Mouse (Mus musculus) embryonic facial prominence, embryonic 12.5 days (tissue): ENCODE measurements around the gene Slc35g1. TPM values are rescaled to one million over a fixed set of nuclear protein-coding genes. Genes with fewer than 3 reads are reported as not detected.

Source experiments
- ATAC-seq: fragments of 200-750 bp; cut with Nextera tagmentation; 2 replicates; pipeline ENCODE4 v1.8.0; 2017; ENCODE audit not compliant: insufficient number of reproducible peaks, insufficient read depth, low FRiP score, low TSS enrichment
- H3K27ac ChIP-seq: fragments of 300-500 bp; sonication (generic); 2 replicates; pipeline ENCODE4 v1.5.1; 2016; ENCODE audit warnings: mild to moderate bottlenecking
- H3K27me3 ChIP-seq: fragments of 300-500 bp; sonication (generic); 2 replicates; pipeline ENCODE4 v1.6.1; 2016; ENCODE audit warnings: mild to moderate bottlenecking, moderate library complexity
- H3K36me3 ChIP-seq: fragments of 300-500 bp; sonication (generic); 2 replicates; pipeline ENCODE4 v1.6.1; 2016; ENCODE audit warnings: mild to moderate bottlenecking
- H3K4me1 ChIP-seq: fragments of 300-500 bp; sonication (generic); 2 replicates; pipeline ENCODE4 v1.6.1; 2016
- H3K4me2 ChIP-seq: fragments of 300-500 bp; sonication (generic); replicated peaks from 2 replicates; pipeline ENCODE4 v1.6.1; 2016; ENCODE audit warnings: mild to moderate bottlenecking, moderate library complexity
- H3K4me3 ChIP-seq: fragments of 300-500 bp; sonication (generic); 2 replicates; pipeline ENCODE4 v1.5.1; 2016; ENCODE audit warnings: mild to moderate bottlenecking
- H3K9ac ChIP-seq: fragments of 300-500 bp; sonication (generic); 2 replicates; pipeline ENCODE4 v1.6.1; 2016; ENCODE audit warnings: mild to moderate bottlenecking, moderate library complexity
- H3K9me3 ChIP-seq: fragments of 300-500 bp; sonication (generic); 2 replicates; pipeline ENCODE4 v1.6.1; 2016; ENCODE audit warnings: mild to moderate bottlenecking, moderate library complexity
- WGBS: fragments of 180-500 bp; shearing (Covaris S2); methylation state at CpG from one replicate; pipeline ENCODE4 v1.1.7; 2016; 5-methylcytosine and 5-hydroxymethylcytosine counted together
- polyA plus RNA-seq: library from polyadenylated mRNA; unstranded; fragments of >200 nt; fragmentation: Nextera tagmentation; extraction: Ambion mirVana; gene quantifications from 2 replicates; pipeline ENCODE4 v1.2.1, GENCODE M21; 2016

The Slc35g1 gene
- polyA plus RNA-seq, 1 experiment from 2014 or later: 3.6 TPM

DNA sequence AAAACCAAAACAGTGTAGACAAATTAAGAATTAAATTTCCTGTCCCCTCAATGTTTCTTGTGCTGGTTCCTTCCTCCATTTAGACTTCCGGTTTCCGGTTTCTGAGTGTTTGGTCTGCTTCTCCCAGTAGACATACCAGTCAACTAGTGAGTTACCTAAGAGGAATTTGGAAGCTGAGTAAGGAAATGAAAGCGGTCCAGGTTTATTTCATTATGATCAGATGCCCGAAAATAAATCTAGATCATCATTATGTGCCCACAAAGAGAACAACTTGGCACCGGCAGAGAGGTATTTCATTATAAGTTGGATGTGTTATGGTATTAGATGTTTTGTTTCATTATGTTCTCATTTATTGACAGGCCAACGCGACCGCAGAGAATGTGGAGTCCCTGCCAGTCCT lies 34.7 kb downstream of the Slc35g1 start:
- no peak for ATAC-seq
- no peaks in the 10 kb centered on the region for H3K36me3 ChIP-seq
- WGBS: 87% methylated on average over 8 of the region's 8 CpGs

DNA sequence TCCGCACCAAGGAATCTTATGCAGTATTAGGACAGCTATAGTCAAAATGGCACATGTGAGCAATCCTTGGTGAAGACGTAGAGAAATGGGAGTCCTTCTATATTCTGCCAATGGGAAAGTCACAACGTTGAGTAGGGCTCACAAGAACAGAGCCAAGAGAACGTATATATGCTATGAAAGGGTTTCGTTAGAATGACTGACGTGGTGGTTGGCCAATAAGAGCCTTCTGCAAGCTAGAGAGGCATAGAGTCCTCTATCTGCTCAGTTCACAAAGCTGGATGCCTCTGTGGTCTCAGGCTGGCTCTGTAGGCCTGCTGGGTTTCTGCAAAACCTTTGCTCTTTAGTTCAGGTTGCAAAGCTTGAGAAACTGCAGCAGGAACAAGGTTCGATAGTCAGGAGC lies 35.5 kb downstream of the Slc35g1 start:
- Histone ChIP-seq H3K27ac (no peak overlapping the region), H3K4me3 (no peak overlapping the region), H3K36me3 (no peaks in the 10 kb centered on the region), H3K4me2 (no peak overlapping the region), H3K27me3 (no peaks in the 10 kb centered on the region), H3K9ac (no peak overlapping the region), H3K4me1 (no peaks in the 10 kb centered on the region), H3K9me3 (0 out of 2 replicates have a peak, but pooled peaks cover 4% of the 10 kb centered on the region)
- WGBS: 74% methylated on average over 7 of the region's 7 CpGs
- ATAC-seq: no peak

More for the DNA sequence above, 34.7 kb downstream of the Slc35g1 start:
- H3K27me3 ChIP-seq: no peaks in the 10 kb centered on the region
- H3K9me3 ChIP-seq: no peaks in the 10 kb centered on the region
- no peak overlapping the region for H3K9ac ChIP-seq
- H3K4me3 ChIP-seq: no peak overlapping the region
- no peak overlapping the region for H3K27ac ChIP-seq
- H3K4me1 ChIP-seq: no peaks in the 10 kb centered on the region
- H3K4me2 ChIP-seq: no peak overlapping the region

DNA sequence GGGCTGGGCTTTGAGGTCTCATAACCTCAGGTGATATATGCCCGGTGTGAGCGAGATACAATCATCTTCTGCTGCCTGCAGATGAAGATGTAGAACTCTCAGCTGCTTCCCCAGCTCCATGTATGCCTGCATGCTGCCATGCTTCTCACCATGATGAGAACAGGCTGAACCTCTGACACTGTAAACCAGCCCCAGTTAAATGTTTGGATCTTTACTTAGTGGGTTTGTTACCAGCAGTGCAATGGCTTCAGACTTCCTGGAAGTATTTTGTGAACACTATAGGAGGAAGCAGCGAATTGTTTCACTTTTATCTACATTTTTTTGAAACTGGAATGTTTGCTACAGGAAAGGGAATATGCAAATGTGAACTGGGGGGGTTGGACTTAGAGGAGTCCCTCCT lies 36.2 kb downstream of the Slc35g1 start:
- Histone ChIP-seq H3K27ac (no peak overlapping the region), H3K4me2 (no peak overlapping the region), H3K9me3 (0 out of 2 replicates have a peak, but pooled peaks cover 4% of the 10 kb centered on the region), H3K9ac (no peak overlapping the region), H3K36me3 (no peaks in the 10 kb centered on the region), H3K4me1 (no peaks in the 10 kb centered on the region), H3K4me3 (no peak overlapping the region), H3K27me3 (no peaks in the 10 kb centered on the region)
- 90% methylated on average over 3 of the region's 3 CpGs for WGBS
- ATAC-seq: no peak

GRCm38 (mm10) chr19:38433381-38433780 lies 37.6 kb downstream of the Slc35g1 start:
- WGBS: 90% methylated on average over 2 of the region's 2 CpGs
- H3K4me2 ChIP-seq: no peak overlapping the region
- no peak overlapping the region for H3K27ac ChIP-seq
- H3K9ac ChIP-seq: no peak overlapping the region
- no peaks in the 10 kb centered on the region for H3K4me1 ChIP-seq
- H3K9me3 ChIP-seq: 0 out of 2 replicates have a peak, but pooled peaks cover 4% of the 10 kb centered on the region
- ATAC-seq: no peak
- no peak overlapping the region for H3K4me3 ChIP-seq
- no peaks in the 10 kb centered on the region for H3K36me3 ChIP-seq
- no peaks in the 10 kb centered on the region for H3K27me3 ChIP-seq

DNA sequence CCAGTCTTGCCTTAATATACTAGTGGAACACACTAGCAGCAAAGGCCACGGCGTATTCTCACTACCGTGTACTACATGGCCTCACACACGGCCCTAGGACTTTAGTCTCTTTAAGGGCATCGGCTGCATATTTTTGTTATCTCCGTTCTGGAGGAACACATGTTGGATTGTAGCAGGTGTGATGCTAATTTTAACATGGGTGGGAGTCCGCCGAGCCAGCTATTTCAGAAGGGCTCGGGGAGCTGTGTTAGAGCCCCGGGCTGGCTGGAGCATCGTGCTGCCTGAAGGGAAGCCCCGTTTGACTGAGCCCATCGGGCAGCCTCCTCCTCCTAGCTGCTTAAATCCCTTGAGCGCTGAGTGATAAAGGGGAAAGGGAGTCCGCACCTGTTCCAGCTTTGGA lies 39.4 kb downstream of the Slc35g1 start:
- 93% methylated on average over 15 of the region's 15 CpGs for WGBS
- no peak overlapping the region for H3K4me3 ChIP-seq
- no peaks in the 10 kb centered on the region for H3K36me3 ChIP-seq
- no peak overlapping the region for H3K4me2 ChIP-seq
- H3K27ac ChIP-seq: no peak overlapping the region
- H3K9me3 ChIP-seq: 0 out of 2 replicates have a peak, but pooled peaks cover 4% of the 10 kb centered on the region
- no peak for ATAC-seq
- H3K27me3 ChIP-seq: no peaks in the 10 kb centered on the region
- no peaks in the 10 kb centered on the region for H3K4me1 ChIP-seq
- no peak overlapping the region for H3K9ac ChIP-seq

DNA sequence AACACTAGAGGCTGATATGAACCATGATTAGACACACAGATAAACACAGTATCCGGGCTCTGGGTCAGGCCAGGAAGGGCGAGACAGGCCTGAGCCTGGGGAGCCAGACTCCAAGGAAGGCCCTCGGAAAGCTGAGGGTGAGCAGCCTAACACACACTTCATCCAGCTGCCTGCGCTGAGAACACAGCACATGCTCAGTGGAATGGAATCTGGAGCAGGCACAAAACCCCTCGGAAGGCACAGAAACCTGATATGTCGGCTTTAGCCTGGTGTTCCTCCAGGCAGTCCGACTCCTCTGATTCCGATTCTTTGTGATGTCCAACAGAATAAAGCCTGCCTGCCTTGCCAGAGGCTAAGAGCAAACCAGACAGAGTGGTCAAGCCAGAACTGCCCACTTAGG lies 46.1 kb downstream of the Slc35g1 start:
- Histone ChIP-seq H3K27ac (no peak overlapping the region), H3K27me3 (no peaks in the 10 kb centered on the region), H3K9ac (no peak overlapping the region), H3K9me3 (no peaks in the 10 kb centered on the region), H3K4me1 (no peaks in the 10 kb centered on the region), H3K36me3 (no peaks in the 10 kb centered on the region), H3K4me2 (no peak overlapping the region), H3K4me3 (no peak overlapping the region)
- WGBS: 34% methylated on average over 8 of the region's 8 CpGs
- no peak for ATAC-seq

DNA sequence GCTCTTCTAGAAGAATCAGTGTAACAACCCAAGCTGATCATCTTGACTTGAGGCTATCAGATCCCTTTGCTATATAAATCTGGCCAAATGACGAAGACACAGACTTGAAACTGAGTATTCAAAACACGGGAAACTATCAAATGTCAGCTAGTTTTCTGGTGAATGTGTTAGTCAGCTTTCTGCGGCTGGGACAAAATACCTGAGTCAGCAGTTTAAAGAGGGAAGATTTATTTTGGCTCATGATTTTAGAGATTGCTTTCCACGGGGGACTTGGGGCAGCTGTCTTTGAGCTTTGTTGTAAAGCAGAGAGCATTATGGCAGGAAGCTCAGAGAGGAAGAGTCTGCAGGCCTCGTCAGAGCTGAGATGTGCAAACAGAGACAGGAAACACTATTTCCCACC lies 50.0 kb downstream of the Slc35g1 start:
- Histone ChIP-seq H3K9ac (no peak overlapping the region), H3K4me2 (no peak overlapping the region), H3K36me3 (no peaks in the 10 kb centered on the region), H3K4me3 (no peak overlapping the region), H3K27me3 (no peaks in the 10 kb centered on the region), H3K4me1 (0 out of 2 replicates have a peak, but pooled peaks cover 3% of the 10 kb centered on the region), H3K9me3 (no peaks in the 10 kb centered on the region), H3K27ac (no peak overlapping the region)
- ATAC-seq: no peak
- WGBS: 68% methylated on average over 5 of the region's 5 CpGs

Other genes starting within 250 kb of the Slc35g1 start
- gene Fra10ac1, start 171.8 kb upstream of the Slc35g1 start, polyA plus RNA-seq: 48.3 and 49.3 TPM in 2 replicates
- 1.7 and 2.3 TPM in 2 replicates for gene Lgi1, start 131.4 kb upstream of the Slc35g1 start, polyA plus RNA-seq
- 4.7 and 5.7 TPM in 2 replicates for gene Plce1, start 85.1 kb downstream of the Slc35g1 start, polyA plus RNA-seq